Mouse (Mus musculus) CH12.LX (cell line): ENCODE measurements at regions not wholly inside any gene's neighbourhood (a gene's known extent, or its start where the extent isn't known, plus 50 kb on each side); places are given as distances from the start of the nearest gene placed in this dataset.

Source experiments
- DNase-seq: peaks from one replicate; pipeline ENCODE4 v3.0.0-alpha.2; 2013; ENCODE audit errors: extremely low read depth
- H3K27ac ChIP-seq: 2 replicates; pipeline ENCODE4 v1.5.1; 2012; ENCODE audit warnings: low read depth, mild to moderate bottlenecking, control low read depth, moderate library complexity; ENCODE audit not compliant: insufficient read depth
- H3K27me3 ChIP-seq: replicated peaks from 2 replicates; pipeline ENCODE3; 2012; ENCODE audit warnings: inconsistent platforms
- H3K36me3 ChIP-seq, 2 experiments: replicated peaks in 1 of 2; 2 replicates each; pipeline versions ENCODE3 to v1.6.1; 2012; ENCODE audit warnings: inconsistent platforms in 1 of 2, low read length in 1 of 2, mild to moderate bottlenecking in 1 of 2, mixed read lengths in 1 of 2, moderate library complexity in 1 of 2; ENCODE audit not compliant: control insufficient read depth in 1 of 2, insufficient read depth in 1 of 2
- H3K4me1 ChIP-seq, 2 experiments: 2 replicates each; pipeline ENCODE4 v1.6.1; 2012; ENCODE audit warnings: inconsistent platforms in 1 of 2, moderate library complexity in 1 of 2; ENCODE audit not compliant: insufficient read depth in 2 of 2, control insufficient read depth in 1 of 2
- H3K4me2 ChIP-seq: 2 replicates; pipeline ENCODE4 v1.6.1; 2012; ENCODE audit warnings: low read depth, mild to moderate bottlenecking, control low read depth; ENCODE audit not compliant: poor library complexity, insufficient read depth, severe bottlenecking
- H3K4me3 ChIP-seq, 3 experiments: fragments of 150-350 bp in 1 of 3; sonication (generic) in 1 of 3; replicated peaks in 1 of 3; 2 replicates each; pipeline versions ENCODE3 to v1.5.1; 2011 to 2012; ENCODE audit warnings: low read depth in 2 of 3, low read length in 2 of 3, mild to moderate bottlenecking in 2 of 3, moderate library complexity in 2 of 3, control low read depth in 1 of 3, improper control_type of control experiment in 1 of 3, inconsistent platforms in 1 of 3, mixed read lengths in 1 of 3; ENCODE audit not compliant: poor library complexity in 1 of 3
- H3K79me2 ChIP-seq: replicated peaks from 2 replicates; pipeline ENCODE4 v1.6.1; 2012; ENCODE audit warnings: mild to moderate bottlenecking, moderate library complexity; ENCODE audit not compliant: control insufficient read depth, poor library complexity, insufficient read depth, severe bottlenecking; ENCODE audit errors: extremely low read depth
- H3K9ac ChIP-seq: 2 replicates; pipeline ENCODE4 v1.6.1; 2012; ENCODE audit warnings: low read depth, mild to moderate bottlenecking, control low read depth, moderate library complexity; ENCODE audit not compliant: insufficient read depth
- H3K9me3 ChIP-seq: replicated peaks from 2 replicates; pipeline ENCODE3; 2012; ENCODE audit warnings: low read length, inconsistent platforms, mixed read lengths
- BHLHE40 ChIP-seq: IDR thresholded peaks from 2 replicates; pipeline ENCODE4 v1.6.1; 2011; ENCODE audit warnings: mild to moderate bottlenecking, low read depth, low read length, improper control_type of control experiment
- CHD2 ChIP-seq: IDR thresholded peaks from 2 replicates; pipeline ENCODE4 v1.6.1; 2011; ENCODE audit warnings: low read length, improper control_type of control experiment
- ELF1 ChIP-seq: IDR thresholded peaks from 2 replicates; pipeline ENCODE4 v1.6.1; 2014; ENCODE audit warnings: low read depth, mild to moderate bottlenecking, inconsistent platforms, low read length, improper control_type of control experiment
- EP300 ChIP-seq: IDR thresholded peaks from 2 replicates; pipeline ENCODE4 v1.6.1; 2011; ENCODE audit warnings: low read length, improper control_type of control experiment
- HCFC1 ChIP-seq: IDR thresholded peaks from 2 replicates; pipeline ENCODE4 v1.6.1; 2012; ENCODE audit warnings: low read depth, mild to moderate bottlenecking, inconsistent platforms, low read length, improper control_type of control experiment
- IRF4 ChIP-seq: IDR thresholded peaks from 2 replicates; pipeline ENCODE4 v1.6.1; 2014; ENCODE audit warnings: low read depth, mild to moderate bottlenecking, inconsistent platforms, low read length, improper control_type of control experiment
- JUND ChIP-seq: conservative IDR thresholded peaks from 2 replicates; pipeline ENCODE4 v1.6.1; 2011; ENCODE audit warnings: low read depth, low read length, improper control_type of control experiment
- KAT2A ChIP-seq: IDR thresholded peaks from 2 replicates; pipeline ENCODE4 v1.6.1; 2012; ENCODE audit warnings: low read length, improper control_type of control experiment, inconsistent platforms; ENCODE audit not compliant: insufficient replicate concordance
- MAX ChIP-seq: IDR thresholded peaks from 2 replicates; pipeline ENCODE4 v1.6.1; 2011; ENCODE audit warnings: low read length, improper control_type of control experiment
- MAZ ChIP-seq: IDR thresholded peaks from 2 replicates; pipeline ENCODE4 v1.6.1; 2012; ENCODE audit warnings: low read depth, mild to moderate bottlenecking, inconsistent platforms, low read length, improper control_type of control experiment, moderate library complexity
- MEF2A ChIP-seq: IDR thresholded peaks from 2 replicates; pipeline ENCODE4 v1.6.1; 2014; ENCODE audit warnings: low read depth, mild to moderate bottlenecking, inconsistent platforms, low read length, improper control_type of control experiment, borderline replicate concordance
- MXI1 ChIP-seq: IDR thresholded peaks from 2 replicates; pipeline ENCODE4 v1.6.1; 2011; ENCODE audit warnings: mild to moderate bottlenecking, low read depth, low read length, improper control_type of control experiment
- MYC ChIP-seq: IDR thresholded peaks from 2 replicates; pipeline ENCODE4 v1.6.1; 2011; ENCODE audit warnings: low read depth, mild to moderate bottlenecking, improper control_type of control experiment, low read length
- NRF1 ChIP-seq: IDR thresholded peaks from 2 replicates; pipeline ENCODE4 v1.6.1; 2014; ENCODE audit warnings: low read depth, mild to moderate bottlenecking, inconsistent platforms, low read length, improper control_type of control experiment, moderate library complexity
- PAX5 ChIP-seq: IDR thresholded peaks from 2 replicates; pipeline ENCODE4 v1.6.1; 2012; ENCODE audit warnings: low read length, inconsistent platforms, mixed read lengths
- POLR2A ChIP-seq: IDR thresholded peaks from 2 replicates; pipeline ENCODE4 v1.6.1; 2011; ENCODE audit warnings: low read depth, mild to moderate bottlenecking, improper control_type of control experiment, low read length
- RAD21 ChIP-seq: IDR thresholded peaks from 2 replicates; pipeline ENCODE4 v1.6.1; 2011; ENCODE audit warnings: low read depth, mild to moderate bottlenecking, low read length, improper control_type of control experiment, moderate library complexity
- SIN3A ChIP-seq: IDR thresholded peaks from 2 replicates; pipeline ENCODE4 v1.6.1; 2012; ENCODE audit warnings: low read length, improper control_type of control experiment, inconsistent platforms
- SMC3 ChIP-seq: IDR thresholded peaks from 2 replicates; pipeline ENCODE4 v1.6.1; 2011; ENCODE audit warnings: low read depth, low read length, improper control_type of control experiment
- TBP ChIP-seq: conservative IDR thresholded peaks from 2 replicates; pipeline ENCODE4 v1.6.1; 2011; ENCODE audit warnings: low read depth, low read length, improper control_type of control experiment
- ZC3H11A ChIP-seq: IDR thresholded peaks from 2 replicates; pipeline ENCODE4 v1.6.1; 2012; ENCODE audit warnings: low read depth, mild to moderate bottlenecking, inconsistent platforms, low read length, improper control_type of control experiment
- ZKSCAN1 ChIP-seq: IDR thresholded peaks from 2 replicates; pipeline ENCODE4 v1.6.1; 2012; ENCODE audit warnings: low read depth, inconsistent platforms, low read length, improper control_type of control experiment, borderline replicate concordance
- ZMIZ1 ChIP-seq: IDR thresholded peaks from 2 replicates; pipeline ENCODE4 v1.6.1; 2012; ENCODE audit warnings: low read depth, mild to moderate bottlenecking, inconsistent platforms, low read length, improper control_type of control experiment
- ZNF384 ChIP-seq: IDR thresholded peaks from 2 replicates; pipeline ENCODE4 v1.6.1; 2012; ENCODE audit warnings: low read depth, low read length, improper control_type of control experiment, inconsistent platforms
- dilution Hi-C: fragments of 300-500 bp; cut with MboI; formaldehyde crosslinking; loops from 2 replicates; pipeline ENCODE4 v1.14.3; 2020; ENCODE audit warnings: low sequenced_read_pairs; ENCODE audit not compliant: extremely low pct_unique_long_range_greater_than_20kb, extremely low pct_ligation_motif_present
- in situ Hi-C: fragments of 300-500 bp; cut with MboI; formaldehyde crosslinking; loops from 3 replicates; pipeline ENCODE4 v1.14.3; 2019; ENCODE audit warnings: low sequenced_read_pairs, low pct_ligation_motif_present, low pct_unique_long_range_greater_than_20kb, mixed read lengths

- no peak overlapping the region for H3K4me2 ChIP-seq
- H3K79me2 ChIP-seq, result no peaks in the 10 kb centered on the region
- no peak overlapping the region for H3K4me3 ChIP-seq
- TF ChIP-seq MXI1 (no peak), MAX (no peak), PAX5 (no peak), SMC3 (no peak), IRF4 (no peak), TBP (no peak), ZMIZ1 (no peak), HCFC1 (no peak), POLR2A (no peak), EP300 (no peak), SIN3A (no peak), NRF1 (no peak), CHD2 (no peak), ZKSCAN1 (no peak), BHLHE40 (no peak), ZC3H11A (no peak), MYC (no peak), ZNF384 (no peak)
- H3K9me3 ChIP-seq, result peaks cover 67% of the 10 kb centered on the region
- H3K4me1 ChIP-seq, result no peaks in the 10 kb centered on the region
- no peak for DNase-seq
- H3K36me3 ChIP-seq, result no peaks in the 10 kb centered on the region
- no peak overlapping the region for H3K9ac ChIP-seq
- H3K27ac ChIP-seq, result no peak overlapping the region
- dilution Hi-C loops (no loop called here), in situ Hi-C loops (no loop called here)
- no peaks in the 10 kb centered on the region for H3K27me3 ChIP-seq
Observed at GRCm38 (mm10) chr15:93154022-93154421, 121.0 kb downstream of the Gxylt1 start.

DNA sequence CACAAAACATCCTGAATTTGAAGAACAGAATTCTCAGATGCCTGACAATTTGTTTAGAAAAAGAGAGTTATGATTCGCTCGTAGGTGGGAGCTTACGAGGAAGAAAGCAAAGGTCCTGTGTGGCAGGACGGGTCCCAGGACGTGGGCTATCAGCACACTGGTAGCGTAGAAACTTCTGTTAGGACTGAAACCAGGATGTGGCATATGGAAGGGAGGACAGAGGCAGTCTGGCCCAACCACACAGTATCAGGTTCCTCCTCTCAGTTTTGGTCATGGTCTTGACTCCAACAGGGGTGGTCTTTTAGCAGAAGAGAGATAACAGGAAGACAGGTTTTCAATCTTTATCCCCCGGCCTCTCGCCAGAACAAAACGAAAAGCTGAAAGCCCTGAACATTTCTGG lies 130.1 kb downstream of the Gxylt1 start:
- H3K4me1 ChIP-seq, result no peaks in the 10 kb centered on the region
- TF ChIP-seq EP300 (no peak), ZC3H11A (no peak), NRF1 (no peak), MYC (no peak), MAZ (no peak), ELF1 (no peak), MXI1 (no peak), SIN3A (no peak), JUND (no peak), RAD21 (no peak), SMC3 (no peak), TBP (no peak), MEF2A (no peak), KAT2A (no peak), POLR2A (no peak), ZNF384 (no peak)
- in situ Hi-C loops, result no loop called here
- no peaks in the 10 kb centered on the region for H3K27me3 ChIP-seq
- H3K4me2 ChIP-seq, result no peak overlapping the region
- H3K36me3 ChIP-seq, result no peaks in the 10 kb centered on the region
- H3K9me3 ChIP-seq, result peaks cover 53% of the 10 kb centered on the region
- no peak overlapping the region for H3K27ac ChIP-seq
- H3K9ac ChIP-seq, result no peak overlapping the region
- no peaks in the 10 kb centered on the region for H3K79me2 ChIP-seq
- dilution Hi-C loops, result no loop called here
- no peak for DNase-seq
- no peak overlapping the region for H3K4me3 ChIP-seq
